Mouse (Mus musculus) urinary bladder, adult 2 months (tissue): ENCODE results near the gene Senp8. TPM values are rescaled to one million over a fixed set of nuclear protein-coding genes. Genes with fewer than 3 reads are reported as not detected.
A peak's percentile ranks its signal among the peaks of the same experiment; 100 is the strongest.

ENCODE experiments used
- DNase-seq: peaks from one replicate; pipeline ENCODE4 v3.0.0; 2022; ENCODE audit warnings: low spot score
- polyA plus RNA-seq: library from polyadenylated mRNA; depleted of rRNA; stranded (reverse); fragments of >200 nt; gene quantifications from 2 replicates; pipeline ENCODE4 v1.2.3, GENCODE M21; 2012; rRNA removed

Senp8 gene
- polyA plus RNA-seq, 1 experiment = 6.5 TPM

DNA sequence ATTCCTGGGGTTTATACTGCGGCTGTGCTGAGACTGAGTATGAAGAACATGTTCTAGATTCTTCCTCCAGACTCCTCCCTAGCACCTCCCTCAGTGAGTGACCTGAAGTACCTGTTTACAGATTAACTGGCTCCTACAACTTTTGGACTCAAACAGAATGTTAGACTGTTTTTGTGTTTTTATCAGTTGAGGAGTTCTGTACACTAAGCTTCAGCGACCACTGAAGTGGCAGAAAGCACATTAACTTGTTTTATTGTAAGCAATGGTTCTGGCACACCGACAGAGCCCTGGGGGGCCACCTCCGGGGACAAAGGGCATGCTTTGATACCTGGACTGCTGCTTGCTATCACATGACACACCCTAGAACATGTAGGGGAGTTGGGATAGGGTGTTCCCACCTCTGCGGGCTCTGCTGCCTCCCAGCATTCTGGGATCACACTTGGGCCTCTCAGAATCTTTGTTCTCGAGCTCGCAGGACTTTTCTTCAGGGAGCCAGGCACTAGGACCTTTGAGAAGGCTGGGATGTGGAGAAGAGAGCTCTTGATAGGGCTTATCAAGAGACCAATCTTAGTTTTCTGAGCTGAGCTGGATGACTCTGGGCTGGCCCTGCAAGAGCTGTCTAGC, 34.1 kb downstream of the Senp8 start:
- DNase-seq = no peak

DNA sequence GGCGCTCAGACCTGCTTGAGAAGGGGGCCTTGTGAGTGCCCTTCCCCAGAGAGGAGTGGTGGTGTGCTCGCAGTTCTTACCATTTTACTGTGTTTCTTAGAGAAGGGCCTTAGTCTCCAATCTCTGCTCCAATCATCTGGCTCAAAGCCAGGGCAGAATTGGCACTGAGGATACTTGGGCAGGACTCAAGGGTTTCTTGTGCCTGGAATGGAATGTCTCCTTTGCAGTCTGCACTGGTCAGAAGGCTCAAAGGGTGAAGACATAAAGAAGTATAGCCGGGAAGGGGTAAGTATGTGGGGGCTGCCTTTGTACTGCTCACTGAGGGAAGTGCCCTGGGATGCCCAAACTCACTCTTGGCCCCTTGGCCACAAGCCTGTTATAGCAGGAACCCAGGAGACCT, 41.3 kb downstream of the Senp8 start:
- DNase-seq = no peak

GRCm38 (mm10) chr9:59706850-59707825, 43.4 kb downstream of the Senp8 start:
- DNase-seq = no peak

GRCm38 (mm10) chr9:59703099-59703498, 47.4 kb downstream of the Senp8 start:
- DNase-seq = no peak

DNA sequence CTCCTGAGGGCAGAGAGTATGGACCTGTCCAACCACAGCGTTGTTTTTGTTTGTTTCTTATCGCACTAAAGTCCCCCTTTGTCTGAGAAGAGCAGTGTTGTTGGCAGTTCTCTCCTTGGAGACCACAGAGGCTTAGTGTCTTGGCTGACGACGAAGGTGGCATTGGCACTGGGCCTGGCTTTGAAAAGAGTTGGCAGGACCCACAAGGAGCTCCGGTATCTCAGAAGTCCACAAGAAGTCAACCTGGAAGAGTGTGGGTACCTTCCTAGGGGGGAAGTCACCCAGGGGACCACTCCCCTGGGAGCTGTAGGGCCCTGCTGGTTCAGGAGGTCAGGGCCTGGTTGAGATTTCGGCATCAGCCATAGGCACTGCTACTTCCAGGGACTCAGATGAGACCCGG, 49.4 kb downstream of the Senp8 start:
- no peak for DNase-seq

GRCm38 (mm10) chr9:59696381-59696780, 54.1 kb downstream of the Senp8 start:
- no peak for DNase-seq

GRCm38 (mm10) chr9:59695451-59695813, 55.1 kb downstream of the Senp8 start:
- no peak for DNase-seq

DNA sequence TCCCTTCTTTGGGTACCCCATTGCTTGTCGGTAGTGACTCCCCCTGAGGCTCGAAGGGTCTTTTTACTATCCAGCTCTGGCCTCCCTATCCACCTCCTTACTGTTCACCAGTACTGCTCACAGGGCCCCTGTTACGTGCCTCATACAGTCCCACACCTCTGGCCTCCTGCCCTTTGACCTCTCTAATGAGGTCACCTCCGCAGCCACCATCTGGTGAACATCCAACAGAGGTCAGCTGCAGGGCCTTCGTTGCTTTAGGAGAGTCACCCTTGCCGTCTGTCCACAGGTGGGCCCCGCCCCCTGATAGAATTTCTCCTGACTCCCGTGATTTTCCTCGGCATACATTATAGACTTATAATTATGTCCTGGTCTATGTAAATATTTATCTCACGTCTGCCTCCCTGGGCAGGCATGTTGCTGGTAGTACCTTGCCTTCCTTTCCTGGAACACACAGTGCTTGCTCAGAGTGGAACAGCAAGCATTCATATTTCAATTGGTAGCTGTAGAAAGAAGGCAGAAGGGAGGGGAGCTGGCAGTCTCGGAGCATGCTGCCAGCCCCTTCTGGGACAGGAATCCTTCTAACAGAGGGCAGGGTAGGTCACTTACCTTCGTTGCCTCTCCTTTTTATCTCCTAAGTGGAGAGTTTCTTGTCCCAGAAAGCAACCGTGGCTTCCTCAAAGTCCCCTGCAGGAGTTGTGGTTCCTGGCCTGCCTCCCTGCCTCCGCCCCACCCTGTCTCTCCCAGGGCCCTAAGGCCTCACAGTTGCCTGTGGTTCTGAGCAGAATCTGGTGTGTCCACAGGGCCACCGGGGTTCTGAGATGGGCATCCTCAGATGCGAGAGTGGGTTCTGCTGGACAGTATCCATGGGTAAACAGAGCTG, 55.7 kb downstream of the Senp8 start:
- no peak for DNase-seq

DNA sequence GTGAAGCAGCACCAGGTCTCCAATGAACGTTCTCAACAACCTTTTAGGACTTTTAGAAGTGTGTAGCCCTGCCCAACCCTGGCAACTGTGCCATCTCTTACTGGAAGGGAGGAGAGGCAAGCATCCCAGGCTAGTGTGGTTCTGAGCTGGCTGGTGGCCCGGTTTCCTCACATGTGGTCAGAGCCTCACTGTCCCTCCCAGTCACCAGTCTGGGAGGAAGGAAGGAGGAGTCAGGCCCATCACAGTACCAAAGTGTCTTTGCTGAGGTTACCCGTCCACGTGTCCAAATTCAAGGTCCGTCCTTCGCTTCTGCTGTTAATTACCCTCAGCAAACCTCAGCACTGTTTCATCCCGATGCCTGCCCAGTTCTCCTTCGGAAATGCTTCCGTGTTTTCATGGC, 58.4 kb downstream of the Senp8 start:
- DNase-seq = no peak

- DNase-seq = peak; percentile 68
Measured at GRCm38 (mm10) chr9:59691635-59692094, 58.8 kb downstream of the Senp8 start.

DNA sequence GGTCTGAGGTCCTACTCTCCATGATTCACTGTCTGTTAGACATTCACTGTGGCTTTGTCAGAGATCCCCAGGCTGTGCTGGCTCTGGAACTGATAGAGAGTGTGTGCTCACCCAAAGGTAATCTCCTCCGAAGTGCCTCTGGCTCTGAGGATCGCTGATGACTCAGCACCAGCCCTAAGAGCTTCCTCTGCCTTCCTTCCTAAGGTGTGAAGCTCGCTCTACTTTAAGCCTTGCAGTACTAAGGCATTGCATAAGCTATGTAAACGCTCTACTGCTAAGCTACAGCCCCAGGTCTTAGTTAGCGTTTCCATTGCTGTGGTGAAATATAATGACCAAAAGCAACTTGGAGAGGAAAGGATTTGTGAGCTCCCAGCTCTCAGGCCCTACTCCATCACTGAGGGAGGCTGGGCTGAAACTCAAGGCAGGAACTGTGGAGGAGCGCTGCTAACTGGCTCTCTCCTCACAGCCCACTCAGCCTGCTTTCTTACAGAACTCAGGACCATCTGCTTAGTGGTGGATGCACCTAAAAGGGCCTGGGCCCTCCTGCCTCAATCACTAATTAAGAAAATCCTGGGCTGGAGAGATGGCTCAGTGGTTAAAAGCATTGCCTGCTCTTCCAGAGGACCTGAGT, 63.0 kb downstream of the Senp8 start:
- no peak for DNase-seq

Other genes with a start within 250 kb of the Senp8 start
- gene Hexa, start 211.2 kb downstream of the Senp8 start, polyA plus RNA-seq = 103 and 106 TPM in 2 replicates
- gene Tmem202, start 210.9 kb downstream of the Senp8 start, polyA plus RNA-seq = 1.3 and 1.5 TPM in 2 replicates
- gene Celf6, start 172.8 kb downstream of the Senp8 start, polyA plus RNA-seq = 0.19 and 0.21 TPM in 2 replicates
- 52.4 and 53.9 TPM in 2 replicates for gene Parp6, start 133.4 kb downstream of the Senp8 start, polyA plus RNA-seq
- gene Pkm, start 94.3 kb downstream of the Senp8 start, polyA plus RNA-seq = 888 and 1,061 TPM in 2 replicates
- gene Gramd2, start 70.6 kb downstream of the Senp8 start, polyA plus RNA-seq = 5.0 and 6.3 TPM in 2 replicates
- 9.2 and 9.6 TPM in 2 replicates for gene Myo9a, start 186 bp upstream of the Senp8 start, polyA plus RNA-seq
- gene Nr2e3, start 209.9 kb upstream of the Senp8 start, polyA plus RNA-seq = 0.07 and 0.09 TPM in 2 replicates